Mouse (Mus musculus) heart, adult 2 months (tissue): ENCODE data around the gene Tmem97.
"Not testable (repeated sequence)": the region's sequence is repeated elsewhere in the genome, so short reads cannot be mapped to it uniquely, and the experiment has no call there.

Source experiments
- CTCF ChIP-seq: fragments of 200-600 bp; IDR thresholded peaks from 2 replicates; pipeline ENCODE4 v1.8.1; 2022; ENCODE audit warnings: antibody characterized with exemption, mild to moderate bottlenecking, moderate library complexity
- POLR2A ChIP-seq: fragments of 200-500 bp; IDR thresholded peaks from 2 replicates; pipeline ENCODE4 v1.6.1; 2011; ENCODE audit warnings: mild to moderate bottlenecking, low read depth, low read length, control low read depth; ENCODE audit not compliant: insufficient read depth

- TF ChIP-seq CTCF, POLR2A: not testable (repeated sequence)
These were observed 23.5 kb upstream of the Tmem97 start for GRCm38 (mm10) chr11:78574031-78574430.
